Mouse (Mus musculus) thymus, adult 2 months (tissue): Measurements from ENCODE around the gene Apba2. TPM values are rescaled to one million over a fixed set of nuclear protein-coding genes. Genes with fewer than 3 reads are reported as not detected.

Experiments used
- DNase-seq: peaks from one replicate; pipeline ENCODE4 v3.0.0; 2021
- H3K27ac ChIP-seq: fragments of 200-500 bp; 2 replicates; pipeline ENCODE4 v1.5.1; 2012; ENCODE audit warnings: low read length, control low read depth; ENCODE audit not compliant: control insufficient read depth, insufficient read depth
- H3K27me3 ChIP-seq: fragments of 200-500 bp; 2 replicates; pipeline ENCODE4 v1.6.1; 2012; ENCODE audit warnings: mild to moderate bottlenecking, low read length, moderate library complexity, mixed read lengths; ENCODE audit not compliant: control insufficient read depth, insufficient read depth
- H3K36me3 ChIP-seq: fragments of 200-500 bp; 2 replicates; pipeline ENCODE4 v1.6.1; 2012; ENCODE audit warnings: mild to moderate bottlenecking, low read length, moderate library complexity; ENCODE audit not compliant: control insufficient read depth, insufficient read depth
- H3K4me1 ChIP-seq: fragments of 200-500 bp; replicated peaks from 2 replicates; pipeline ENCODE4 v1.6.1; 2012; ENCODE audit warnings: low read length; ENCODE audit not compliant: control insufficient read depth, insufficient read depth
- H3K4me3 ChIP-seq: fragments of 200-500 bp; 2 replicates; pipeline ENCODE4 v1.5.1; 2012; ENCODE audit warnings: mild to moderate bottlenecking, low read length, control low read depth, moderate library complexity; ENCODE audit not compliant: control insufficient read depth, insufficient read depth
- CTCF ChIP-seq: fragments of 200-500 bp; IDR thresholded peaks from 2 replicates; pipeline ENCODE4 v1.5.1; 2012; ENCODE audit warnings: mild to moderate bottlenecking, control low read depth, low read length, moderate library complexity, borderline replicate concordance; ENCODE audit not compliant: control insufficient read depth, poor library complexity, insufficient read depth; ENCODE audit errors: extremely low read depth
- POLR2A ChIP-seq: fragments of 200-500 bp; IDR thresholded peaks from 2 replicates; pipeline ENCODE4 v1.6.1; 2012; ENCODE audit warnings: mild to moderate bottlenecking, low read length, control low read depth, moderate library complexity; ENCODE audit not compliant: control insufficient read depth, poor library complexity, insufficient read depth; ENCODE audit errors: extremely low read depth
- WGBS: fragments of 180-500 bp; shearing (Covaris S2); methylation state at CpG from one replicate; pipeline ENCODE4 v1.1.7; 2018; 5-methylcytosine and 5-hydroxymethylcytosine counted together
- polyA plus RNA-seq: library from polyadenylated mRNA; depleted of rRNA; stranded (reverse); fragments of >200 nt; gene quantifications from 2 replicates; pipeline ENCODE4 v1.2.3, GENCODE M21; 2012

Gene Apba2
- polyA plus RNA-seq, 1 experiment, result 18.1 TPM

DNA sequence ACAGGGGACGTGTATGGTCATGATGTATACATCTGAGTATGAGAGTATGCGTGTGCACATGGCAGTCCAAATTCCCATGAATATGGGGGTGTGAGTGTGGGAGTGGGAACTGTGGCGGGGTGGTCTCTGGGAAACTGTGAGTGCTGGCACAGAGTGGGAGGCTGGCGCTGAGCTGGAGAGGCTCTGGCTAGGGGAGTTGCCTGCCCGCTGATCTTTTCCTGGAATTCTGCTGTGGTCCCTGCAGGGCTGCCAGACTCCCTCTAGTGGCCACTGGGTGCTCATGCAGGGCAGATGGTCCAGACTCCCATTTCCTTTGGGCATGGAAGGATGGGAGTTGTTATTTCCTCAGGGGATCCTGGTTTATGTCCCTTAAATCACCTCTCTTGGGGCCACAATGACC, 250.0 kb downstream of the Apba2 start:
- no peak for TF ChIP-seq POLR2A
- peak; percentile 81; the same call in 1 of the 2 replicates for TF ChIP-seq CTCF
- Histone ChIP-seq H3K27me3 (no peaks in the 10 kb centered on the region), H3K4me1 (no peaks in the 10 kb centered on the region), H3K27ac (no peak overlapping the region), H3K36me3 (no peaks in the 10 kb centered on the region), H3K4me3 (no peak overlapping the region)
- peak; percentile 19 for DNase-seq
- WGBS, result 38% methylated on average over 5 of the region's 5 CpGs

GRCm38 (mm10) chr7:64752133-64752532, 250.6 kb downstream of the Apba2 start:
- WGBS, result 91% methylated on average over 7 of the region's 7 CpGs
- H3K4me3 ChIP-seq, result no peak overlapping the region
- DNase-seq, result no peak
- no peaks in the 10 kb centered on the region for H3K27me3 ChIP-seq
- no peak overlapping the region for H3K27ac ChIP-seq
- H3K36me3 ChIP-seq, result no peaks in the 10 kb centered on the region
- TF ChIP-seq POLR2A, result no peak
- no peak for TF ChIP-seq CTCF
- no peaks in the 10 kb centered on the region for H3K4me1 ChIP-seq

GRCm38 (mm10) chr7:64753678-64754077, 252.2 kb downstream of the Apba2 start:
- Histone ChIP-seq H3K27me3 (no peaks in the 10 kb centered on the region), H3K4me3 (no peak overlapping the region), H3K4me1 (no peaks in the 10 kb centered on the region), H3K27ac (no peak overlapping the region), H3K36me3 (no peaks in the 10 kb centered on the region)
- TF ChIP-seq POLR2A, result no peak
- TF ChIP-seq CTCF, result no peak
- no peak for DNase-seq
- 85% methylated on average over 6 of the region's 6 CpGs for WGBS

- Histone ChIP-seq H3K4me1 (no peaks in the 10 kb centered on the region), H3K27me3 (no peaks in the 10 kb centered on the region), H3K36me3 (no peaks in the 10 kb centered on the region), H3K27ac (no peak overlapping the region), H3K4me3 (no peak overlapping the region)
- no peak for TF ChIP-seq POLR2A
- TF ChIP-seq CTCF, result no peak
- DNase-seq, result no peak
- 81% methylated on average over 7 of the region's 7 CpGs for WGBS
Measured at GRCm38 (mm10) chr7:64754161-64754560, 252.7 kb downstream of the Apba2 start.

DNA sequence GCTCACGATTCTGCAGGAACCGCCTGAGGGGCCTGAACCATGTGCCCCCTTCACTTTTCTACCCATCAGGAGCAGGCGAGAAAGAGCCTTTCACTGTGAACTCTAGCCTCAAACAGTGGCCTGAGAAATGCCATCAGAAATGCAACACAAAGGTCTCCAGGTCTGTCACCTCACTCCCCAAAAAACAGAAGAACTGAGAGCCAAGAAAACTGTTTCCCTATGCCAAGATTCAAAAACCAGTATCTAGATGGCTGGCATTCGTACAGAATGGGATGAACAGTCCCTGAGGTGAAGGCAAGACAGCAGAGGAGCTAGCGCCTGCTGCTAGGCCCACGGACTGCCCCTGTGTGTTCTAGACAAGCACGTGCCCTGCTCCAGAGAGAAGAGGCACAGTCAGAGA, 253.6 kb downstream of the Apba2 start:
- Histone ChIP-seq H3K27ac (no peak overlapping the region), H3K4me1 (no peaks in the 10 kb centered on the region), H3K27me3 (no peaks in the 10 kb centered on the region), H3K4me3 (no peak overlapping the region), H3K36me3 (no peaks in the 10 kb centered on the region)
- DNase-seq, result no peak
- no peak for TF ChIP-seq CTCF
- TF ChIP-seq POLR2A, result no peak
- WGBS, result 88% methylated on average over 7 of the region's 7 CpGs

DNA sequence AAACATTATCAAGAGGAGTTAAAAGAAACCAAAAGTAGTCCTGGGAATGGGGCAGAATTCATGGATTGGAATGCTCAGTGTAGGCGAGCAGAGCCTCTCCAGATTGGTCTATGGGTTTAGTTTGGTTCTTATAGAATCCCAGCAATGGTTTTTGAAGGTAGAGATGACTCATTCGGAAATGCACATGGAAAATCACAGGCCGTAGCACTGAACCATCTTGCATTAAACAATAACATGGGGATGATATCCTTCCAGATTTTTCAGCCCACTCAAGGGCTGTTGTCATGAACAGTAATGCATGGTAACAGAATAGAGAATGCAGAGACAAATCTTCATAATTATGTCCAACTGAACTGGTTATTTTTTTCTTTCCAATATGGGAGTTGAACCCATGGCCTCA, 264.1 kb downstream of the Apba2 start:
- no peak for DNase-seq
- H3K36me3 ChIP-seq, result no peaks in the 10 kb centered on the region
- no peak overlapping the region for H3K27ac ChIP-seq
- no peaks in the 10 kb centered on the region for H3K27me3 ChIP-seq
- TF ChIP-seq CTCF, result no peak
- no peak for TF ChIP-seq POLR2A
- H3K4me1 ChIP-seq, result no peaks in the 10 kb centered on the region
- 93% methylated on average over 3 of the region's 3 CpGs for WGBS
- H3K4me3 ChIP-seq, result no peak overlapping the region

GRCm38 (mm10) chr7:64769768-64770167, 268.3 kb downstream of the Apba2 start:
- DNase-seq, result no peak
- Histone ChIP-seq H3K4me1 (no peaks in the 10 kb centered on the region), H3K36me3 (no peaks in the 10 kb centered on the region), H3K4me3 (no peak overlapping the region), H3K27me3 (no peaks in the 10 kb centered on the region), H3K27ac (no peak overlapping the region)
- TF ChIP-seq POLR2A (no peak), CTCF (no peak)
- WGBS, result 73% methylated on average over 7 of the region's 7 CpGs
